Comparison of ENCODE assay signal across 9 mouse cellular contexts in genomic region chr19:6940396-6941351, GRCm38 (mm10). TPM values are rescaled to one million over a fixed set of nuclear protein-coding genes. Genes with fewer than 3 reads are reported as not detected.
A peak's percentile ranks its signal among the peaks of the same experiment; 100 is the strongest.
DNase-seq lines count a peak whose midpoint lies in the region; ATAC-seq and TF ChIP-seq lines count a peak whose summit lies in the region.
"Had no signal": no experiment of that assay in that cellular context is flagged by ENCODE, and none has a peak within 500 bp of the region (broad histone marks: within the 10 kb centered on the region; RNA-seq: fewer than 3 reads in every experiment).

No protein-coding gene starts in this region.

- peak overlapping the region; percentile 57 for H3K9ac ChIP-seq in intestine, postnatal 0 days (ENCODE audit: low read depth, low read length)
- H3K9ac ChIP-seq in neural tube, embryonic 13.5 days, result peak overlapping the region; percentile 91

- H3K27me3 ChIP-seq in intestine, postnatal 0 days (replicated peaks; ENCODE audit: control insufficient read depth, insufficient read depth, low read length), result peaks cover 6% of the 10 kb centered on the region; the same call in 1 of the 2 replicates
- H3K27me3 ChIP-seq in neural tube, embryonic 13.5 days, result peaks cover 15% of the 10 kb centered on the region

- ATAC-seq in intestine, postnatal 0 days, result no peak
- ATAC-seq in neural tube, embryonic 13.5 days (ENCODE audit: low read depth), result peak; percentile 36
- no peak for ATAC-seq in megakaryocyte-erythroid progenitor cell, adult 5-6 weeks (replicated peaks; ENCODE audit: low FRiP score, low TSS enrichment, poor library complexity, severe bottlenecking)

- H3K36me3 ChIP-seq in intestine, postnatal 0 days (ENCODE audit: control insufficient read depth, insufficient read depth), result peaks cover 3% of the 10 kb centered on the region; the same call in 1 of the 2 replicates
- peaks cover 4% of the 10 kb centered on the region for H3K36me3 ChIP-seq in neural tube, embryonic 13.5 days

- no peak for TF ChIP-seq CTCF in intestine, postnatal 0 days (IDR thresholded peaks at IDR 0.05; ENCODE audit: low read depth)

- peak overlapping the region; percentile 96 for H3K4me2 ChIP-seq in intestine, postnatal 0 days (replicated peaks; ENCODE audit: low read depth)
- peak overlapping the region; percentile 99 for H3K4me2 ChIP-seq in neural tube, embryonic 13.5 days

- H3K27ac ChIP-seq in intestine, postnatal 0 days (ENCODE audit: low read depth, low read length), result 0 out of 2 replicates have a peak overlapping the region, but pooled peaks have one; percentile 96
- peak overlapping the region; percentile 78 for H3K27ac ChIP-seq in neural tube, embryonic 13.5 days (replicated peaks)

- peak overlapping the region; percentile 94 for H3K4me3 ChIP-seq in intestine, postnatal 0 days (ENCODE audit: low read depth, low read length)
- peak overlapping the region; percentile 70 for H3K4me3 ChIP-seq in neural tube, embryonic 13.5 days

- no peaks in the 10 kb centered on the region for H3K9me3 ChIP-seq in intestine, postnatal 0 days (ENCODE audit: control insufficient read depth)
- no peaks in the 10 kb centered on the region for H3K9me3 ChIP-seq in neural tube, embryonic 13.5 days

- DNase-seq in adrenal gland, postnatal 10 days, result peak; percentile 43
- DNase-seq in adrenal gland, postnatal 36 days, result no peak
- DNase-seq in urinary bladder, postnatal 14 days (ENCODE audit: low spot score), result peak; percentile 55
- no peak for DNase-seq in urinary bladder, adult 18-20 months (ENCODE audit: low spot score in 2 of 2)
- no peak for DNase-seq in embryo, embryonic 10.5 days (ENCODE audit: low spot score)

- no peaks in the 10 kb centered on the region for H3K4me1 ChIP-seq in intestine, postnatal 0 days (replicated peaks; ENCODE audit: control insufficient read depth, insufficient read depth, low read length)
- H3K4me1 ChIP-seq in neural tube, embryonic 13.5 days (replicated peaks), result peaks cover 44% of the 10 kb centered on the region

- WGBS in intestine, postnatal 0 days, result 19% methylated on average over 28 of the region's 29 CpGs
- WGBS in neural tube, embryonic 13.5 days, result 23% methylated on average over 24 of the region's 29 CpGs

RNA-seq across cellular contexts. Expression of gene Bad, which starts 1.0 kb away (rescaled TPM):
- total RNA-seq in adrenal gland, postnatal 10 days (2021), result 10 to 100 TPM; 42.0 to 51.8 TPM
- 10 to 100 TPM; 48.6 to 54.5 TPM for total RNA-seq in adrenal gland, postnatal 36 days (2021)
- polyA plus RNA-seq in intestine, postnatal 0 days (2015; fragmentation: Nextera tagmentation; extraction: Ambion mirVana), result 66.2 and 70.1 TPM in 2 replicates
- polyA plus RNA-seq in neural tube, embryonic 13.5 days (2015; fragmentation: Nextera tagmentation; extraction: Ambion mirVana), result 90.4 and 95.1 TPM in 2 replicates
- total RNA-seq in megakaryocyte-erythroid progenitor cell, adult 5-6 weeks (2014; fragmentation: Nextera tagmentation), result 17.5 and 20.6 TPM in 2 replicates
- total RNA-seq in megakaryocyte-erythroid progenitor cell, adult 5-6 weeks (2017), result 29.0 and 39.2 TPM in 2 replicates

RNA-seq across cellular contexts. Expression of gene Gpr137, which starts 1.6 kb away (rescaled TPM):
- total RNA-seq in adrenal gland, postnatal 10 days (2021), result 10 to 100 TPM; 33.8 to 42.3 TPM
- 10 to 100 TPM; 49.1 to 49.9 TPM for total RNA-seq in adrenal gland, postnatal 36 days (2021)
- 20.0 and 20.9 TPM in 2 replicates for polyA plus RNA-seq in intestine, postnatal 0 days (2015; fragmentation: Nextera tagmentation; extraction: Ambion mirVana)
- polyA plus RNA-seq in neural tube, embryonic 13.5 days (2015; fragmentation: Nextera tagmentation; extraction: Ambion mirVana), result 50.6 and 57.0 TPM in 2 replicates
- total RNA-seq in megakaryocyte-erythroid progenitor cell, adult 5-6 weeks (2014; fragmentation: Nextera tagmentation), result 8.0 and 16.1 TPM in 2 replicates
- total RNA-seq in megakaryocyte-erythroid progenitor cell, adult 5-6 weeks (2017), result 7.0 and 15.7 TPM in 2 replicates

RNA-seq across cellular contexts. Expression of gene Kcnk4, which starts 6.4 kb away (rescaled TPM):
- total RNA-seq in adrenal gland, postnatal 10 days (2021), result under 1 TPM; 0.30 to 0.73 TPM
- under 1 TPM; 0.16 to 0.20 TPM for total RNA-seq in adrenal gland, postnatal 36 days (2021)
- 0.21 and 0.38 TPM in 2 replicates for polyA plus RNA-seq in intestine, postnatal 0 days (2015; fragmentation: Nextera tagmentation; extraction: Ambion mirVana)
- 3.4 and 5.2 TPM in 2 replicates for polyA plus RNA-seq in neural tube, embryonic 13.5 days (2015; fragmentation: Nextera tagmentation; extraction: Ambion mirVana)
- total RNA-seq in megakaryocyte-erythroid progenitor cell, adult 5-6 weeks (2014; fragmentation: Nextera tagmentation), result not detected in 2 replicates
- total RNA-seq in megakaryocyte-erythroid progenitor cell, adult 5-6 weeks (2017), result not detected in 2 replicates

RNA-seq across cellular contexts. Expression of gene Catsperz, which starts 15.5 kb away (rescaled TPM):
- 1 to 10 TPM; 1.2 to 1.7 TPM for total RNA-seq in adrenal gland, postnatal 10 days (2021)
- total RNA-seq in adrenal gland, postnatal 36 days (2021), result not detected
- 0.65 and 0.76 TPM in 2 replicates for polyA plus RNA-seq in intestine, postnatal 0 days (2015; fragmentation: Nextera tagmentation; extraction: Ambion mirVana)
- 3.0 and 7.9 TPM in 2 replicates for polyA plus RNA-seq in neural tube, embryonic 13.5 days (2015; fragmentation: Nextera tagmentation; extraction: Ambion mirVana)
- not detected in 2 replicates for total RNA-seq in megakaryocyte-erythroid progenitor cell, adult 5-6 weeks (2014; fragmentation: Nextera tagmentation)
- total RNA-seq in megakaryocyte-erythroid progenitor cell, adult 5-6 weeks (2017), result not detected in 2 replicates
- total RNA-seq: gastrocnemius, postnatal 4 days had no signal

RNA-seq across cellular contexts. Expression of gene Esrra, which starts 19.1 kb away (rescaled TPM):
- total RNA-seq in adrenal gland, postnatal 10 days (2021), result 10 to 100 TPM; 71.0 to 97.4 TPM
- total RNA-seq in adrenal gland, postnatal 36 days (2021), result 10 to 100 TPM; 33.6 to 50.9 TPM
- polyA plus RNA-seq in intestine, postnatal 0 days (2015; fragmentation: Nextera tagmentation; extraction: Ambion mirVana), result 63.6 TPM in 2 replicates
- polyA plus RNA-seq in neural tube, embryonic 13.5 days (2015; fragmentation: Nextera tagmentation; extraction: Ambion mirVana), result 15.5 and 16.9 TPM in 2 replicates
- 14.1 and 18.9 TPM in 2 replicates for total RNA-seq in megakaryocyte-erythroid progenitor cell, adult 5-6 weeks (2014; fragmentation: Nextera tagmentation)
- total RNA-seq in megakaryocyte-erythroid progenitor cell, adult 5-6 weeks (2017), result 10.8 and 18.4 TPM in 2 replicates

Comparison
In these comparisons a context has a peak if more than half of its experiments do, and no peak if none do; other contexts are left out.
1. DNase-seq: peak in adrenal gland, postnatal 10 days (single experiment) and urinary bladder, postnatal 14 days (single experiment); none in adrenal gland, postnatal 36 days (0 of 2), urinary bladder, adult 18-20 months (0 of 2) and embryo, embryonic 10.5 days (single experiment).